ENCODE assay signal across 37 mouse cellular contexts in genomic region chr10:94275321-94275720, GRCm38 (mm10). TPM values are rescaled to one million over a fixed set of nuclear protein-coding genes. Genes with fewer than 3 reads are reported as not detected.
"Had no signal": no experiment of that assay in that cellular context is flagged by ENCODE, and none has a peak within 500 bp of the region (broad histone marks: within the 10 kb centered on the region; RNA-seq: fewer than 3 reads in every experiment).

No protein-coding gene starts in this region.

- H3K36me3 ChIP-seq: heart, embryonic 13.5 days; heart, embryonic 15.5 days; hindbrain, embryonic 10.5 days; hindbrain, embryonic 12.5 days; intestine, embryonic 15.5 days; limb, embryonic 10.5 days; limb, embryonic 12.5 days had no signal

- H3K4me1 ChIP-seq: heart, embryonic 15.5 days; intestine, embryonic 15.5 days had no signal

- H3K9ac ChIP-seq: heart, embryonic 13.5 days; heart, embryonic 15.5 days; hindbrain, embryonic 12.5 days; hindbrain, embryonic 14.5 days; intestine, embryonic 15.5 days; limb, embryonic 12.5 days had no signal

- H3K9me3 ChIP-seq: heart, embryonic 13.5 days; heart, embryonic 15.5 days; hindbrain, embryonic 10.5 days; hindbrain, embryonic 12.5 days; intestine, embryonic 15.5 days; limb, embryonic 10.5 days; limb, embryonic 12.5 days had no signal

- H3K4me3 ChIP-seq: gastrocnemius, adult 2 months; heart, adult 2 months; heart, embryonic 13.5 days; heart, embryonic 15.5 days; hindbrain, embryonic 10.5 days; hindbrain, embryonic 12.5 days; intestine, embryonic 15.5 days; layer of hippocampus, adult 2 months; left cerebral cortex, adult 2 months; limb, embryonic 10.5 days; limb, embryonic 12.5 days had no signal

- H3K27ac ChIP-seq: gastrocnemius, adult 2 months; heart, adult 2 months; heart, embryonic 13.5 days; heart, embryonic 15.5 days; hindbrain, embryonic 10.5 days; hindbrain, embryonic 12.5 days; hindbrain, embryonic 14.5 days; intestine, embryonic 15.5 days; layer of hippocampus, adult 2 months; left cerebral cortex, adult 2 months; limb, embryonic 10.5 days; limb, embryonic 12.5 days had no signal

- H3K27me3 ChIP-seq: heart, embryonic 13.5 days; heart, embryonic 15.5 days; hindbrain, embryonic 12.5 days; intestine, embryonic 15.5 days; limb, embryonic 12.5 days had no signal

- DNase-seq: gastrocnemius, adult 2 months; gastrocnemius, postnatal 10 days; gastrocnemius, postnatal 25 days; heart, adult 2 months; heart, postnatal 14 days; heart, postnatal 36 days; kidney, adult 18-20 months; kidney, adult 8-10 months; kidney, postnatal 10 days; kidney, postnatal 25 days; kidney, postnatal 4 days; liver had no signal

RNA-seq across cellular contexts. Expression of gene Gm4792, which starts 23.2 kb away (rescaled TPM):
- total RNA-seq: gastrocnemius, adult 2 months; gastrocnemius, postnatal 10 days; gastrocnemius, postnatal 25 days; gastrocnemius, postnatal 4 days; granulocyte monocyte progenitor cell, adult 5-6 weeks; heart, adult 2 months; heart, postnatal 14 days; heart, postnatal 36 days; layer of hippocampus, adult 2 months; layer of hippocampus, postnatal 10 days; layer of hippocampus, postnatal 25 days; left cerebral cortex, adult 2 months; left cerebral cortex, postnatal 14 days; left cerebral cortex, postnatal 36 days had no signal
- polyA plus RNA-seq: frontal cortex, adult 2 months; heart, adult 2 months; heart, embryonic 11.5 days; heart, embryonic 13.5 days; heart, embryonic 15.5 days; heart, postnatal 0 days; inflammation-experienced regulatory T-cells, adult 6 months; intestine, embryonic 15.5 days; intestine, postnatal 0 days; kidney, embryonic 14.5 days; kidney, embryonic 16.5 days; limb, embryonic 10.5 days; limb, embryonic 12.5 days; limb, embryonic 14.5 days; liver, embryonic 11.5 days had no signal
